Mouse (Mus musculus) mammary gland, adult 2 months (tissue): ENCODE data around the gene Nfs1. TPM values are rescaled to one million over a fixed set of nuclear protein-coding genes. Genes with fewer than 3 reads are reported as not detected.

Source experiments
- polyA plus RNA-seq: library from polyadenylated mRNA; depleted of rRNA; stranded (reverse); fragments of >200 nt; gene quantifications from 2 replicates; pipeline ENCODE4 v1.2.3, GENCODE M21; 2012; ENCODE audit warnings: low replicate concordance; rRNA removed

The Nfs1 gene
- polyA plus RNA-seq = 67.7 and 98.0 TPM in 2 replicates

GRCm38 (mm10) chr2:156143953-156144724, at the start of gene Nfs1, which contains the start of gene Romo1:
Nfs1 (minus strand) TSS chr2:156144186.
Romo1 (plus strand) TSS chr2:156144039.

GRCm38 (mm10) chr2:156180094-156180821, 36.3 kb upstream of the Nfs1 start, which contains the start of gene Rbm39:
Rbm39 (minus strand) TSS chr2:156180238.

GRCm38 (mm10) chr2:156126992-156127391, 17.0 kb downstream of the Nfs1 start, which contains the start of gene Gm28036:
Gm28036 (minus strand) TSS chr2:156127092.

GRCm38 (mm10) chr2:156111358-156112079, 32.5 kb downstream of the Nfs1 start, which contains the start of the genes Cpne1 and Rbm12:
Cpne1 (minus strand) TSS chr2:156111965.
Rbm12 (minus strand) TSS chr2:156111978.

Other genes with a start within 250 kb of the Nfs1 start
- gene Uqcc1, start 213.9 kb downstream of the Nfs1 start, polyA plus RNA-seq = 17.9 and 69.2 TPM in 2 replicates
- gene Gm15557, start 203.5 kb downstream of the Nfs1 start, polyA plus RNA-seq = not detected in 2 replicates
- gene Gdf5, start 198.8 kb downstream of the Nfs1 start, polyA plus RNA-seq = 0.63 and 1.0 TPM in 2 replicates
- 10.2 and 10.8 TPM in 2 replicates for gene Cep250, start 187.7 kb downstream of the Nfs1 start, polyA plus RNA-seq
- gene 6430550D23Rik, start 136.2 kb downstream of the Nfs1 start, polyA plus RNA-seq = 2.4 and 6.7 TPM in 2 replicates
- 195 and 238 TPM in 2 replicates for gene Ergic3, start 136.1 kb downstream of the Nfs1 start, polyA plus RNA-seq
- 6.6 and 7.5 TPM in 2 replicates for gene Fer1l4, start 91.2 kb downstream of the Nfs1 start, polyA plus RNA-seq
- 4.6 and 6.2 TPM in 2 replicates for gene Spag4, start 79.0 kb downstream of the Nfs1 start, polyA plus RNA-seq
- gene Cpne1, start 32.2 kb downstream of the Nfs1 start, polyA plus RNA-seq = 88.5 and 117 TPM in 2 replicates
- gene Rbm12, start 32.2 kb downstream of the Nfs1 start, polyA plus RNA-seq = 9.4 and 17.0 TPM in 2 replicates
- 2.4 and 4.8 TPM in 2 replicates for gene Gm28036, start 17.1 kb downstream of the Nfs1 start, polyA plus RNA-seq
- 181 and 383 TPM in 2 replicates for gene Romo1, start 147 bp downstream of the Nfs1 start, polyA plus RNA-seq
- gene Rbm39, start 36.1 kb upstream of the Nfs1 start, polyA plus RNA-seq = 34.1 and 83.0 TPM in 2 replicates
- 16.7 and 22.2 TPM in 2 replicates for gene Phf20, start 52.3 kb upstream of the Nfs1 start, polyA plus RNA-seq
- 1.6 TPM in 2 replicates for gene Cnbd2, start 168.1 kb upstream of the Nfs1 start, polyA plus RNA-seq
- gene Scand1, start 168.5 kb upstream of the Nfs1 start, polyA plus RNA-seq = 66.7 and 462 TPM in 2 replicates